Mouse (Mus musculus): ENCODE results near the gene Adgrb2.

The Adgrb2 gene

DNA sequence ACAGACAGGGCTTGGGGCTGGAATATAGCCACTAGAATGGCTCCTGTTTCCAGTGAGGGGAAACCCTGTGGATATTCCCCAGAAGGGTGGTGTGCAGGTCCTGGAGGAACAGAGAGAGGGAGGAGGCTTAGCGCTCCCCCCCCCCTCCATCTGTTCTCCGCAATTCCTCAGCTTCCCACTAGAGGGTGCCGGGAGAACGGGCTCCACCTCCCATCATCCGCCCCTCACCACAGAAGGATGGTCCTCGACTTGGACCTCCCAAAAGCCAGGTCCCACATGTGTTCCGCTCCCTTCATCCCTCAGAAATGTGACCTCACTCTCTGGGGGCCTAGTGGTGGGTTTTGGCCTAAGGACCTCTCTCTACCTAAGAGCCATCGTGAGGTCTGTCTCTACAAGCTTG, 51.4 kb downstream of the Adgrb2 start:
- no peak for DNase-seq

GRCm38 (mm10) chr4:130036573-130037401, 52.1 kb downstream of the Adgrb2 start:
- DNase-seq = no peak

- no peak for DNase-seq
These were observed 54.7 kb downstream of the Adgrb2 start for GRCm38 (mm10) chr4:130039351-130039750.

- no peak for DNase-seq
These were observed 56.4 kb downstream of the Adgrb2 start for GRCm38 (mm10) chr4:130041076-130041475.

DNA sequence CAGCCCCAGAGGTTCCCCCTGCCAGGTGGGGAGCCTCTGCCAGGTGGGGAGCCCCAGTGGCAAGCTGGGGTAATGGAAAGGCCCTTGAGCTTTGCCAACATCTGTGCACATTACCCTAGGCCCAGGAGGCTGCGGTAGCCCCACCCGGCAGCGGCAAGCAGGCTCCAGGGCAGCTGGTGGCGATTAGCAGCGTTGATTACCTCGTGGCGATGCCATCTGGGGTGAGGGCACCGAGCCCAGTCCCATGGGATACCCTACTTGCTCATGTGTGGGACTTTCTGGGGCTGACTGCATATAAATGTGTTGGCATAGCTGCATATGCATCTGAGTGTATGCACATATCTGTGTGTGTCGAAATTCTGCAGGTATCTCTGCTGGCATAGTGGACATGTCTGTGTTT, 59.5 kb downstream of the Adgrb2 start:
- no peak for DNase-seq

DNA sequence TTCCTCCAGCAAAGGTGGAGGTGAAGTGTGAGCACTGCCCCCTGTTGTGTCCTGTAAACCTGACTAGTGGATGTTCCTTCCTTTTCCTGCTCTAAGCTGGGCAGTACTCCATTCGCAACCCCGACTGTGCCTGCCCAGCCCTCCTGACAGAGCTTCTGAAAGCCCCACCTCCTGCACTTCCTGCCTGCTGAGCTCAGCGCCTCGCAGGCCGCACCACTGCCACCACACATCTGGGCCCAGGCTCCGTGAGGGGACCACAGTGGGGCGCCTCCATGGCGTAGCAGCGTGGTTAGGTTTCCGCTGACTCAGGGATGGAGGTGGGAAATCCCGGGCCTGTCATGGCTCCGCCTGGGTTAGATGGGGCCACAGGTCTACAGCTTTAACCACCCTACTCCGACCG, 60.9 kb downstream of the Adgrb2 start:
- DNase-seq = no peak

DNA sequence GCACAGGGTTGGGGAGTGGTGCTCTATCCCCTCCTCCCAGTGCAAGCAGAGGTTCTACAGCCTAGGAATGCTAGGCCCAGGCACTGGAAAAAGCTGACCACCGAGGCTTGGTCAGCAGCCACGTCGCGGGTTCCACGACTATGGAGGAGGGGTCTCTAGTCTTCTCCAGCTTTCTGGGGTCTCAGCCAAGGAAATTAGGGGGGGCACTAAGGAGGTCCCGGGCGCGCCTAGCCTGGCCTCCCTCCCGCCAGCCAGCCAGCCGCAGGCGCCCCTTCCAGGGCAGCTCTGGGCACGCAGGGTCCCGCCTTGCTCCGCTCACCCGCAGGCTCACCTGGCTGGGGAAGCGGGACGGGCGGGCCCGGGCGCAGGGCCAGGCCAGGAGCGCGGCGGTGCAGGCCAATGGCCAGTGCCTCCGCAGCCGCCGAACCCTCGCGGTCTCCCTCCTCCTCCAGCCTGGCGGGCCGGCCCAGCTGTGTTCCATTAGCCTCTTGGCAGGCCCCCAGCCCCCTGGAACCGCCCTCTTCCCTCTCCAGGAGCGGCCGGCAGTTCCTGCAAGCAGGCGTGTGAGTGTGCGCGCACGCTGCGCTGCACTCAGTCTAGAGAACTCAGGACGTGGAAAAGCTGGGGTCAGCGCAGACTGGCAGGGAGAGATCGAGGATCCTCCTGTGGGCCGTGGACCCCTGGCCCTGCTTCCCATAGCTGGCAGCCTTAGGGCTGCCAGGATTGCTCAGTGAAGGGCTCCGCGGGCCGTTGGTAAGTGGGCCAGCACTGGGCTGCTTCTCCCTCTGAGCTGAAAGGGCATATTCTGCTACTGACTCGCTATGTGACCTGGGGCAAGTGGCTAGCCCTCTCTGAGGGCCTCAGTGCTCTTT, 62.9 kb downstream of the Adgrb2 start, which contains the start of gene Col16a1:
Gene Col16a1, plus strand, starts transcription at position 510 of the 872 bp plus-strand sequence.
- peak; percentile 76 for DNase-seq

GRCm38 (mm10) chr4:130048203-130048479, 63.5 kb downstream of the Adgrb2 start:
- no peak for DNase-seq

DNA sequence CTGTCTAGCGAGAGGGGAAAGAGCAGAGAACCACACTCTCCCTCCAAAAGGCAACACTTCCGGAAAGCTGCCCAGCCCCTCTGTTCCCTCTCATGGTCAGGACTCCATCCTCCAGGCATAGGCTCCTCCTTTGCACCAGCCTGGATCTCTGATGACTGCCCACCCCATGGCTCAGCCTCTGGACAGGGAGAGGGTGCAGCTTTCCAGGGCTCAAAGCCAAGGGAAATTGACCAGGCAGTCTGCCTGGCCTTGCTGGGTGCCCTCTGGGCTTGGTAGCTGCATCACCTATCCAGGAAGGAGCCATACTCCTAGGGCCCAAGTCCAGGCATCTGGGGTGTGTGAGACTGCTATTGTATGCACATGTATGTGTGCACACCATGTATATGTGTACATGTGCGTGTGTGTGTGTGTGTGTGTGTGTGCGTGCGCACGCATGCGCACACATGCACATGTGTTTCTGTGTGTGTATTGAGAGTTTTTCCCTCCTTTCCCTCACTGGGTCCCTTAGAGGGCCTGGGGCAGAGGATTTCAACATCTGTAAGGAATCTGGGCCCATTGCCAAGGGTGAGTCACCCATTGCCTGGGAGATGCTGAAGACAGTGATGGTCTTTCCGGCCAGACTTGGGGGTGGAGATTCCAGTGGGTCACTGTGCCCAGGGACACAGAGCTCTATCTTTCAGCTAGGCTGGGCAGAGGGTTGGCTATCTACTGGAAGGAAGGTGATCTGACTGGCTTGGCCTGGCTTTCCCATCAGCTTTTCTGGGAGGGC, 65.6 kb downstream of the Adgrb2 start:
- DNase-seq = no peak

GRCm38 (mm10) chr4:130052283-130052682, 67.6 kb downstream of the Adgrb2 start:
- DNase-seq = no peak

- no peak for DNase-seq
These were observed 68.4 kb downstream of the Adgrb2 start for GRCm38 (mm10) chr4:130053111-130053510.

GRCm38 (mm10) chr4:130054727-130055126, 70.1 kb downstream of the Adgrb2 start:
- DNase-seq = peak; percentile 56

DNA sequence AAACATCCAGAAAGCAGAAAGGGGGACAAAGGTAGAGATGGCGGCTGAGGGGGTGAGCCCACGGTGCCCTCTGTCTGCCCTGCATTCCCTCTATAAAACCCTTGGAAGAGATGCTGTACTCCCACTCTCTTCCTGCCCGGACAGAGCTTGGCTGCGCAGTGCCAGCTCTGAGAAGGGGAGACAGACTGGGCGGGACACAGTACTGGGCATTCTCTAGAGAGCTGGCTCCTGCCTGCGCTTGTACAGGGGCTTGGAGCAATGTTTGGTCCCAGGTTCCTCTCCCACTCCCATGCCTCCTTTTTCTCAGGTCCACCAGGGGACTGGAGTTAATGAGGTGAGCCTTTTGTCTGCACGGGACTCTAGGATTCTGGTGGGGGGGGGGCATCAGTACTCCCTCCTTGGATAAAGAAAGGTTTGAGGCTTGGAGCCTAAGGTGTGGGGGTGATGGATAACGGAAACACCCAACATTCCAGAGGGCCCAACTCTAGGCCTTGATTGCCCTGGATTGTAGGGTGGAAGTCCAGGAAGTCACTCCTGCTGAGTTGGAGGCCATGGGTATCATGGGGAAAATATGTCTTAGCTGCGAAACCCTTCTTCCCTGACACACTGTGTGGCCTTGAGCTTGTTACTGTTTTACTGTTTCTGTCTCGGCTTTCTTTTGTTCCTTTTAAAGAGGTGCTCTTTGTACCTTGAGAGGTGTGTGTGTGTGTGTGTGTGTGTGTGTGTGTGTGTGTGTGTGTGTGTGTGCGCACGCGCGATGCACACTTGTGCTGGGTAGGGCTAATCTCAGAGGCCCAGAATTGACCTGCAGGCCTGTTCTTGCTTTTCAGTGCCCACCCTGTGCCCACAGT, 70.7 kb downstream of the Adgrb2 start:
- no peak for DNase-seq

DNA sequence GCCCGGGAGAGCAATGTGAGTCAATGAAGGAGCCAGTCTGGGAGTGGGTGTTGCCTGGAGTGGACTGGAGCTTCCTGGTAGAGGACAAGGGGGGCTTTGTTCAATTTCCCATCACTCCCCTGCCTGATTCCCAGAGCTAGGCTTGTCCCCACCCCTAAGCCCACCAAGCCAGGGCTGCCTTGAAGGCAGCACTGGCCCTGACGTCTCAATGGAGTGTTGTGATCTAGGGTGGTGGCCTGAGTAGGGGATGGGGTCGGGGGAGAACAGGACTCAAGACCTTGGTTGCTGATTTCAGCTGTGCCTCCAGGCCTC, 71.3 kb downstream of the Adgrb2 start:
- no peak for DNase-seq

GRCm38 (mm10) chr4:130056471-130056870, 71.8 kb downstream of the Adgrb2 start:
- no peak for DNase-seq

GRCm38 (mm10) chr4:130060937-130061336, 76.3 kb downstream of the Adgrb2 start:
- no peak for DNase-seq

DNA sequence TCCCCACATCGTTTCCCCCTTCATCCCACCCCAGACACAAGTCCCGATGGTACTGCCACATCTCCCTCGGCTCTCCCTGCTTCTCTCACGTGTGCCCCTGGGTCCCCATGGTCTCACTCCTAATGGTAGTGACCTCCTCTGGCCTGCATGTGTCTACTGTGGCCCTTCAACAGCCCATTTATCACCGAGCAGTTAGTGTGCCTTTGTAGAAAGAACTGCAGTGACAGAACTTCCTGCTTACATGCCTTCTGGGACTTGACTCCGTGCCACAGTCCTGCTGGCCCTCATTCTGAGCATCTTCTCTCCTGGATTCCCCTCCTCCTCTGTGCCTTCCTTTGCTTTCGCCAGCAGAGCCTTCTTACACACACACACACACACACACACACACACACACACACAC, 78.5 kb downstream of the Adgrb2 start:
- DNase-seq = no peak

GRCm38 (mm10) chr4:130066816-130067215, 82.1 kb downstream of the Adgrb2 start:
- DNase-seq = no peak

GRCm38 (mm10) chr4:130070523-130070922, 85.9 kb downstream of the Adgrb2 start:
- DNase-seq = no peak

DNA sequence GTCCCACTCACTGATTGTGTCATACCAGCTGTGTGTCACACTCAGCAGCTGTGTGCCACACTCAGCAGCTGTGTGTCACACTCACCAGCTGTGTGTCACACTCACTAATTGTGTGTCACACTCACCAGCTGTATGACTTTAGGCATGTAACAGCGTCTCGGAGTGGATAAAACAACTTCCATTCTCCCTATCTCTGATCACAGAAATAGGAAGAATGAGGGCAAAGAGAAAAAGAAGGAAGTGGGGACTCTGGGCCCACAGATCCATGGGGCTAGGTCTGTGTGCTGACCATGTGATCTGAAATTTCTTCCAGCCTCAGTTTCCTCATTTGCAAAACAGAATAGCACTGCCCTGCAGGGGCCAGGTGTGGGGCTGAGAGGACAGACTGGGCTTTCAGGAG, 87.1 kb downstream of the Adgrb2 start:
- DNase-seq = no peak

Data from layer of hippocampus, adult 9-11 months (tissue).